Mouse (Mus musculus) heart, postnatal 0 days (tissue): ENCODE data around the gene Fam83e.

Experiments used
- CTCF ChIP-seq: IDR thresholded peaks from 2 replicates; pipeline ENCODE4 v1.5.1; 2016; ENCODE audit warnings: antibody characterized with exemption, control low read depth, low read depth
- EP300 ChIP-seq: IDR thresholded peaks from 2 replicates; pipeline ENCODE4 v1.6.1; 2016; ENCODE audit warnings: antibody characterized with exemption, low read depth

DNA sequence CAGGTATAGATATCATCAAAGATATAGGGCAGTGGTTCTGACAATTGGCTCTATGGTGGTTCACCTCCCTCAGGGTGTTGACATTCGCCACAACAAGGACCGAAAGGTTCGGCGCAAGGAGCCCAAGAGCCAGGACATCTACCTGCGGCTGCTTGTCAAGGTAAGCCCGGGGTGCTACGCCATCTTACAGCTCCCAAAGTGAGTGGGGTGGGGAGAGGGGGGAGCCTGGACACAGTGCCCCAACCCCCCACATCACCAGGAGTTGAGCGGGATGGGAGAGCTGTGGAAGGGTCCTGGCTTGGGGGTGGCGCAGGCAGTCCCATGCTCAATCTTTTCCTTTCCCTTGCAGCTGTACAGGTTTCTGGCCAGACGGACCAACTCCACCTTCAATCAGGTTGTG, 1.8 kb upstream of the Fam83e start:
- TF ChIP-seq CTCF (no peak), EP300 (no peak)
